Mouse (Mus musculus): Measurements from ENCODE around the gene Vmn2r40. TPM values are rescaled to one million over a fixed set of nuclear protein-coding genes. Genes with fewer than 3 reads are reported as not detected.
"Not testable (repeated sequence)": the region's sequence is repeated elsewhere in the genome, so short reads cannot be mapped to it uniquely, and the experiment has no call there.

Vmn2r40 gene
- not detected in 2 replicates for polyA plus RNA-seq (2015; fragmentation: Nextera tagmentation; extraction: Ambion mirVana)

DNA sequence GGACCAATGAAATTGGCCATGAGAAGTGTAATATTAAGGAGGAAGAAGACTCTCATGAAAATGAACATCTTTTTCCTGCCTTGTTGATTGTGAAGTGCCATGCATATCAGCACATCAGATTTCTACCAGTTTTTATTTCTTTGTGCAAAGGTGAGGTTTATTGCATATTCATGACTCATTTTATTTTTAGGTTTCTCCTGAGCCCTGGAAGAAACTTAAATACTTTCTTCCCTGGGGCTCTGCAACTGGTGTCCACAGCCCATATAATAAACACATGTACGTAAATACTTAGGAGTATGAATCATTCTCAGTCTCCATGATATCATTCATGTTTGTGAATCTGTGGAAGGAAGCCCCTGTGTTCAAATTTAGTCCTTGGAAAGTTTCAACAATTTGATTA is at the start of gene Vmn2r40:
Vmn2r40 (minus strand) TSS at position 101 of the 400 bp plus-strand sequence.
- not testable (repeated sequence) for H3K9ac ChIP-seq (ENCODE audit: low read length); ATAC-seq (replicated peaks; ENCODE audit: extremely low read depth, insufficient read depth, low FRiP score); H3K9me3 ChIP-seq (replicated peaks; ENCODE audit: control insufficient read depth, low read length); H3K4me3 ChIP-seq (ENCODE audit: low read length); H3K27me3 ChIP-seq (ENCODE audit: control insufficient read depth, insufficient read depth, low read length); H3K27ac ChIP-seq (ENCODE audit: low read length); H3K4me1 ChIP-seq (ENCODE audit: control insufficient read depth, insufficient read depth, low read length); H3K36me3 ChIP-seq (ENCODE audit: control insufficient read depth, insufficient read depth); H3K4me2 ChIP-seq (ENCODE audit: low read depth, low read length)
- no CpG with 5 or more reads among the region's 1 CpGs for WGBS

Other genes starting within 250 kb of the Vmn2r40 start
- gene Vmn2r39, start 99.4 kb upstream of the Vmn2r40 start, polyA plus RNA-seq (2015; fragmentation: Nextera tagmentation; extraction: Ambion mirVana): not detected in 2 replicates
- not detected in 2 replicates for gene Vmn2r38, start 166.4 kb upstream of the Vmn2r40 start, polyA plus RNA-seq (2015; fragmentation: Nextera tagmentation; extraction: Ambion mirVana)

Measured in heart, embryonic 16.5 days (tissue).